Mouse (Mus musculus) embryonic stem cell, embryonic (primary cell): ENCODE results near the gene Olfr583.

Source experiments
- CTCF ChIA-PET, 4 experiments: fragments of 300-600 bp in 2 of 4; fragments of 350-600 bp in 2 of 4; sonication (Branson Sonifier 250); formaldehyde crosslinking; loops; one replicate each; lab custom pipeline; 2022; ENCODE audit warnings: inconsistent platforms in 2 of 4; lab: Charles Lee
- POLR2A ChIA-PET, 4 experiments: fragments of 300-600 bp in 2 of 4; fragments of 350-600 bp in 2 of 4; sonication (Branson Sonifier 250); formaldehyde crosslinking; loops; one replicate each; lab custom pipeline; 2022; ENCODE audit warnings: antibody characterized with exemption in 4 of 4, inconsistent platforms in 1 of 4; lab: Charles Lee

Olfr583 gene

DNA sequence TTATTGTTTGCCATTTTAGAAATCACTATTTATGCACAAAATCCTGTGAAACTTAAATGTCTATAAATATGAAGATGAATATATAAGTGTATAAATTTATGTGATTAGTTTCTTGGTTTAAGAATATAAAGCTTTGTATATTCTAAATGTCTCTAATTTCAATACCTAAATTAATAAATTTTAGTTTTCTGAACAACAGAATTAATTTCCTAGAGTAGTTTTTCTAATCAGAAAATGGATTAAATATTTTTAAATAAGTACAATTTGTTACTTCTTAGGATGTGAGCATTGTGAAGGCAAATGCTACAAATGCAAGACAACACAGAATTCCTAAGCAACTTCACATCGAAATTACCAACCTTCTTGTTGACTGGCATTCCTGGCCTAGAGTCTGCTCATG, at the start of gene Olfr583:
Olfr583 (plus strand) TSS at position 301 of the 400 bp plus-strand sequence.
- ChIA-PET POLR2A (no interaction called here), CTCF (no interaction called here)

DNA sequence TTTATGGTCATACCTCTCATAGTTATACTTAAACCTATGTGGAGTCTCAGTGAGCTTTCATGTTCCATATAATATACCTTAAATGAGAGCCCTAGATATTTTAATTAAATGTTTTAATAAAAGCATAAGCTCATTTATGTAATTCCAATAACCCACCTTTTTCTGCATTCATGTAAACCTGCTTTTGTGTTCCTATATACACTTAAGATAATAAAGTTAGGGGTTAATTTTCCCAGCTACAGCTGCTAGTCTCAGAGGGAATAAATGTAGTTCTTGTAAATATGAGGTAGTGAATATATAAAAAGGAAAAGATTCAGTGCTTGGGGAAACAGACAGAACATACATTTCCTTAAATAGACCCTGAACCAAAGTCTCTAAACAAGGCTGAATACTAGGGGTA, 13.4 kb upstream of the Olfr583 start, which contains the start of gene Olfr582:
Olfr582 (plus strand) TSS at position 301 of the 400 bp plus-strand sequence.
- POLR2A ChIA-PET, result no interaction called here
- CTCF ChIA-PET, result no interaction called here

DNA sequence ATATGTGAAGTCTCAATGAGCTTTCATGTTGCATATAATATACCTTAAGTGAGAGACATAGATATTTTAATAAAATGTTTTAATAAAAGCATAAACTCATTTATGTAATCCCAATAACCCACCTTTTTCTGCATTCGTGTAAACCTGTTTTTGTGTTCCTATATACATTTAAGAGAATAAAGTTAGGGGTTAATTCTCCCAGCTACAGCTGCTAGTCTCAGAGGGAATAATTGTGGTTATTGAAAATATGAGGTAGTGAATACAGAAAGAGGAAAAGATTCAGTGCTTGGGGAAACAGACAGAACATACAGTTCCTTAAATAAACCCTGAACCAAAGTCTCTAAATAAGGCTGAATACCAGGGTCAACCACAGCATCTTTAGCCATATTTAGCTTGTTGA, 30.5 kb downstream of the Olfr583 start, which contains the start of gene Olfr584:
Olfr584 (plus strand) TSS at position 301 of the 400 bp plus-strand sequence.
- ChIA-PET POLR2A (no interaction called here), CTCF (no interaction called here)

DNA sequence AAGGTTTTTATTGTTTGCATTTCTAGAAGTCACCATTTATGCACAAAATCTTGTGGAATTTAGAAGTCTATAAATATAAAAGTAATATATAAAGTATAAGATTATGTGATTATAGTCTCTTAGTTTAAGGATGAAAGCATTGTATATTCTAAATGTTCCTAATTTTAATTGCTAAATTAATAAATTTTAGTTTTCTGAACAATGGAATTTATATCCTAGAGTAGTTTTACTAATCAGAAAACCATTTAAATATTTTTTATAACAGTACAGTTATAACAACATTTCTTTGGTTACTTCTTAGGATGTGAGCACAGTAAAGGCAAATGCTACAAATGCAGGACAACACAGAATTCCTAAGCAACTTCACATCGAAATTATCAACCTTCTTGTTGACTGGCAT, 46.3 kb downstream of the Olfr583 start, which contains the start of gene Olfr585:
Olfr585 (plus strand) TSS at position 301 of the 400 bp plus-strand sequence.
- CTCF ChIA-PET, result no interaction called here
- POLR2A ChIA-PET, result no interaction called here
